Mouse (Mus musculus) kidney, embryonic 16.5 days (tissue): ENCODE measurements at regions not wholly inside any gene's neighbourhood (a gene's known extent, or its start where the extent isn't known, plus 50 kb on each side); places are given as distances from the start of the nearest gene placed in this dataset.
A peak's percentile ranks its signal among the peaks of the same experiment; 100 is the strongest.

Experiments
- ATAC-seq: fragments of 200-750 bp; cut with Nextera tagmentation; 2 replicates; pipeline ENCODE4 v1.8.0; 2017; ENCODE audit warnings: moderate TSS enrichment; ENCODE audit not compliant: low FRiP score, low TSS enrichment
- H3K27ac ChIP-seq: fragments of 300-500 bp; sonication (generic); 2 replicates; pipeline ENCODE4 v1.5.1; 2014; ENCODE audit warnings: low read length
- H3K27me3 ChIP-seq: fragments of 300-500 bp; sonication (generic); 2 replicates; pipeline ENCODE4 v1.6.1; 2014; ENCODE audit warnings: low read length, control low read depth, mixed read lengths; ENCODE audit not compliant: insufficient read depth
- H3K36me3 ChIP-seq: fragments of 300-500 bp; sonication (generic); 2 replicates; pipeline ENCODE4 v1.6.1; 2014; ENCODE audit warnings: low read length, control low read depth, mixed read lengths; ENCODE audit not compliant: insufficient read depth
- H3K4me1 ChIP-seq: fragments of 300-500 bp; sonication (generic); 2 replicates; pipeline ENCODE4 v1.6.1; 2014; ENCODE audit warnings: low read length, control low read depth, mixed read lengths; ENCODE audit not compliant: insufficient read depth
- H3K4me2 ChIP-seq: fragments of 300-500 bp; sonication (generic); replicated peaks from 2 replicates; pipeline ENCODE4 v1.6.1; 2014; ENCODE audit warnings: low read depth, low read length
- H3K4me3 ChIP-seq: fragments of 300-500 bp; sonication (generic); 2 replicates; pipeline ENCODE4 v1.5.1; 2014; ENCODE audit warnings: mild to moderate bottlenecking, low read length
- H3K9ac ChIP-seq: fragments of 300-500 bp; sonication (generic); replicated peaks from 2 replicates; pipeline ENCODE4 v1.6.1; 2014; ENCODE audit warnings: low read length
- H3K9me3 ChIP-seq: fragments of 300-500 bp; sonication (generic); 2 replicates; pipeline ENCODE4 v1.6.1; 2016; ENCODE audit warnings: low read length, control low read depth
- WGBS: fragments of 180-500 bp; shearing (Covaris S2); extraction: QIAGEN DNeasy Blood & Tissue Kit; methylation state at CpG from one replicate; pipeline ENCODE4 v1.1.7; 2014; 5-methylcytosine and 5-hydroxymethylcytosine counted together

DNA sequence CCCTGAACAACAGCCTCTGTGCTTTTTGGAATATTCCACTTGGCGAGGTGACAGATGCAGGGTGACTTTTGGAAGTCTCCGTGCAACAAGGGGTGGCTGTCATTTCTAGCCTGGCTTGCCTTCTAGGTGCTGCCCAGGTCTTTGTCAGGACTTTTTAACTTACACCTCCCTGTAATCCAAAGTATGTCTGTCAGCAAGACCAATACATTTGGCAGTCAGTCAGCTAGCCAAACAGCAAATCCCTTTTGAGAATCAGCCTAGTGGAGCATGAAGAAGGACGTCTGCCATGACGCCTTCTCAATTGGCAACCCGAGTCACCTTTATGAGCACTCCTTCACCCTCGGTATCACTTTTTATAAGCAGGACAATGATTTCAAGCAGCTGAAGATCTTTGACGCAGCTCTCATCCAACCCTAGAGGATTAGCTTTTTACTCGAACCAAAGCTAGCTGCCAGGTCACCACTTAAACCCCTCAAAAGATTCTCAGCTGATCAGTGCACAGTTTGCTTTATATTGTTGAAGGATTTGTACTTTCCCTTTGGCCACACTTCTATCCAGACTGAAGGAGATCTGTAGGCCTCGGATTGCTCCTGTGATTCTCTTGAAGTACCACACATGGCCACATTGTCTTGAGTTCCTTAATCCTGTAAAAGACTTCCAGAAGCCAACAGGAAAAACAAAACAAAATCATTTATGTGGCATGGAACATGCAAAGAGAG, 883.1 kb downstream of the Fam19a2 start:
- no peak overlapping the region for H3K4me2 ChIP-seq
- no peak overlapping the region for H3K9ac ChIP-seq
- no peaks in the 10 kb centered on the region for H3K9me3 ChIP-seq
- no peak for ATAC-seq
- no peaks in the 10 kb centered on the region for H3K4me1 ChIP-seq
- no peaks in the 10 kb centered on the region for H3K36me3 ChIP-seq
- H3K4me3 ChIP-seq = no peak overlapping the region
- no peaks in the 10 kb centered on the region for H3K27me3 ChIP-seq
- no peak overlapping the region for H3K27ac ChIP-seq
- WGBS = 50% methylated on average over 9 of the region's 9 CpGs

- H3K9ac ChIP-seq = no peak overlapping the region
- no peak overlapping the region for H3K27ac ChIP-seq
- no peaks in the 10 kb centered on the region for H3K4me1 ChIP-seq
- no peaks in the 10 kb centered on the region for H3K9me3 ChIP-seq
- no peak overlapping the region for H3K4me2 ChIP-seq
- H3K4me3 ChIP-seq = no peak overlapping the region
- H3K27me3 ChIP-seq = no peaks in the 10 kb centered on the region
- no peak for ATAC-seq
- WGBS = 66% methylated on average over 7 of the region's 7 CpGs
- H3K36me3 ChIP-seq = no peaks in the 10 kb centered on the region
These were observed 899.6 kb downstream of the Fam19a2 start for GRCm38 (mm10) chr10:124163441-124163840.

- no peaks in the 10 kb centered on the region for H3K9me3 ChIP-seq
- no peak overlapping the region for H3K4me3 ChIP-seq
- 77% methylated on average over 2 of the region's 2 CpGs for WGBS
- H3K4me2 ChIP-seq = no peak overlapping the region
- H3K27ac ChIP-seq = no peak overlapping the region
- H3K9ac ChIP-seq = no peak overlapping the region
- no peaks in the 10 kb centered on the region for H3K27me3 ChIP-seq
- H3K4me1 ChIP-seq = no peaks in the 10 kb centered on the region
- no peak for ATAC-seq
- no peaks in the 10 kb centered on the region for H3K36me3 ChIP-seq
These were observed 911.8 kb downstream of the Fam19a2 start for GRCm38 (mm10) chr10:124175598-124175997.

DNA sequence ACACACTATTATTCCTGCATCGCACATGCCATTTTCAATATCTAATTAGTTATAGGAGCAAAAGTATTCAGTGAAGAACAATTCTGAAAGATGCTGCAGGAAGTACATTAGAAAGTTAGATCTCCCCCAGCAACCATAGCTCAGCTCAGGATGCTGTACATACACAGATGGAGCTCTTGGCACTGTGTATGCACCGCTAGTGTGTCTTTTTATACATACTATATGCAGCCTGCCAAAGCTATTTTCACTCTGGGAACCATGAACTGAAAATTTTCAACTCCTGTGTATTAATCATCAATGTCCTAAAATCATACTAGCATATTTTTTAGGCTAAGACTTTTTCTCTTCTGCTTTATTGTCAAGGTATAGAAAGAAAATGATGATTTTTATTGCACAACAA, 944.5 kb downstream of the Fam19a2 start:
- Histone ChIP-seq H3K4me3 (no peak overlapping the region), H3K27ac (no peak overlapping the region), H3K9me3 (no peaks in the 10 kb centered on the region), H3K27me3 (no peaks in the 10 kb centered on the region), H3K36me3 (no peaks in the 10 kb centered on the region), H3K4me1 (no peaks in the 10 kb centered on the region), H3K9ac (no peak overlapping the region), H3K4me2 (no peak overlapping the region)
- ATAC-seq = no peak
- 92% methylated on average over 2 of the region's 2 CpGs for WGBS

DNA sequence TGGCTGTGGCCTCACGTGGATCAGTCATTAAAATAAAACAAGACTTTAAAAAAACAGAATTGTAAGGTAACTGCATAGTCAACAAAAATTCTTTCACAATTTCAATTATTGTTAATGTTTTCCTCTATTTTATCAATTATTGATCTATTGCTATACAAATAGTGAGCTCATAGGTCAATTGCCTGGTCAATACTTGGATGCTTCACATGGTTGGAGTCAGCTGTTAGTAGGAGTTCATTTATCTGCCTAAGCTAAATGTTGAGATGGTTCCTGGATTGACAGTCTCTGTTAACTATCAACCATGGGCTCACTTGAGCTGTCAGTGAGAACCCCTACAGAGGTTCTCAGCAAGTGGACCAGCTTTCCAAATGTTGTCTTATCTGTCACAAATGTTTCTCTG, 955.7 kb downstream of the Fam19a2 start:
- Histone ChIP-seq H3K4me3 (no peak overlapping the region), H3K9me3 (no peaks in the 10 kb centered on the region), H3K36me3 (no peaks in the 10 kb centered on the region), H3K9ac (no peak overlapping the region), H3K27me3 (no peaks in the 10 kb centered on the region), H3K4me2 (no peak overlapping the region), H3K27ac (no peak overlapping the region), H3K4me1 (no peaks in the 10 kb centered on the region)
- WGBS = 69% methylated on average over 1 of the region's 1 CpGs
- ATAC-seq = no peak

DNA sequence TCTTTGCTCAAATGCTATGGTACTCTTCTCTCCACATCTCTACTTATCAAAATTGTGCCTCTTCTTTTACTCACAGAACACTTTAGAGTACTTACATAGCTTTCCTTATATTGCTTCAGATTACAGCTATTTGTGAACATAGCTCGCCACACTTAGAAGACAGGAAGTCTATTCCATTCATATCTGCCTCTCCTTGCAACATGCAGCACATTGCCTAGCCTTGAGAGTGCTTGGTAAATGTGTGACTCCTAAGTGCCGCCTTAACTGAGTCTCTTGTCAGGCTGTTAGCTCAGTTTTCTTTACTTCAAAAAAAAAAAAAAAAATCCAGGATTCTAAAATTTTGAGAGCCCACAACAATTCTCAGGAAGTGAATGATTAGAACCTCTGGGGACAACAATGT, 958.3 kb downstream of the Fam19a2 start:
- Histone ChIP-seq H3K4me3 (no peak overlapping the region), H3K9me3 (no peaks in the 10 kb centered on the region), H3K4me2 (no peak overlapping the region), H3K36me3 (no peaks in the 10 kb centered on the region), H3K27ac (no peak overlapping the region), H3K27me3 (no peaks in the 10 kb centered on the region), H3K4me1 (no peaks in the 10 kb centered on the region), H3K9ac (no peak overlapping the region)
- 66% methylated on average over 2 of the region's 2 CpGs for WGBS
- no peak for ATAC-seq

- 100% methylated on average over 1 of the region's 1 CpGs for WGBS
- Histone ChIP-seq H3K27ac (no peak overlapping the region), H3K27me3 (no peaks in the 10 kb centered on the region), H3K4me2 (no peak overlapping the region), H3K9me3 (no peaks in the 10 kb centered on the region), H3K4me1 (no peaks in the 10 kb centered on the region), H3K9ac (no peak overlapping the region), H3K36me3 (no peaks in the 10 kb centered on the region), H3K4me3 (no peak overlapping the region)
- ATAC-seq = no peak
These were observed 963.3 kb downstream of the Fam19a2 start for GRCm38 (mm10) chr10:124227061-124227460.

DNA sequence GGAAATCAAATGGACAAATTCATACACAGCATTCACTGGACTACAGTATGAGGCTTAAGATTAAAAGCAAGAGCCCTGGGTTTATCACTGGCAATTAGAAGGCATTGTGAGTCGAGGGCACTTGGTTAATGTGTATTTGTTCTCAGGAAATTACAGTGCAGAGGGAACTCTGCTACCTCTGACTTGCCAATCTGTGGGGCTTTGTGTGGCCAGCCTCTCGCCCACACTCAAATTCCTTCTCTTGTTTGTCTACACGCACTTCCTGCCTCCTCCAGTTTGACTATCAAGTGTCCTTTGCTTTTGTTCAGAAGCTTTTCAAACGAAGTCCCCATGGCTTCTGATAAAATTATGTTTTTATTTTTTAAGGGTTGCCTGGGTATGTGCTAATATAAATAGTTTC, 985.6 kb downstream of the Fam19a2 start:
- 11% methylated on average over 4 of the region's 4 CpGs for WGBS
- peak; percentile 80; the same call in 1 of the 2 replicates for ATAC-seq

DNA sequence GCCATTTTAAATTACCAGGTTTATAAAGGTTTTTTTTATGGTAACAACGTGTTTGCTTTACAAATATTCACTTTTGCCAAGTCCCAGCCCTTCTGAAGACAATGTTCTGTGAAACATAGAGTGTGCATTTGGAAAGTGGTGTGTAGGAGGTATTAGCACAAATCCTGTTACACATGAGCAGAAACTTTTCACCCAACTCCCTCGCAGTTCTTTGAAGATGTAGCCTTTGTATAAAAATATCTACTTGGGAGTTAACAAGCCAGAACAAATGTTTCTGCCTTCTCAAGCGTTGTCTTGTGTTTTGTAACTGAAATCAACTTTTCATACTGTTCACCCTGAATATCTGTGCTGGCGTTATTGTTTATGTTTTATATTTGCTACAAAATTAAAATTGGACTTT, 986.2 kb downstream of the Fam19a2 start:
- no peak overlapping the region for H3K9ac ChIP-seq
- no peak overlapping the region for H3K27ac ChIP-seq
- 21% methylated on average over 4 of the region's 4 CpGs for WGBS
- no peaks in the 10 kb centered on the region for H3K9me3 ChIP-seq
- H3K4me3 ChIP-seq = no peak overlapping the region
- peaks cover 4% of the 10 kb centered on the region; the same call in 1 of the 2 replicates for H3K4me1 ChIP-seq
- H3K4me2 ChIP-seq = no peak overlapping the region
- no peaks in the 10 kb centered on the region for H3K36me3 ChIP-seq
- no peaks in the 10 kb centered on the region for H3K27me3 ChIP-seq
- no peak for ATAC-seq

More for the DNA sequence above, 985.6 kb downstream of the Fam19a2 start:
- Histone ChIP-seq H3K4me2 (no peak overlapping the region), H3K9me3 (no peaks in the 10 kb centered on the region), H3K4me3 (no peak overlapping the region), H3K27ac (no peak overlapping the region), H3K9ac (no peak overlapping the region), H3K4me1 (peaks cover 4% of the 10 kb centered on the region; the same call in 1 of the 2 replicates), H3K27me3 (no peaks in the 10 kb centered on the region), H3K36me3 (no peaks in the 10 kb centered on the region)

- peak; percentile 80 for ATAC-seq
These were observed 1024.7 kb downstream of the Fam19a2 start for GRCm38 (mm10) chr10:124288301-124288995.

More at GRCm38 (mm10) chr10:124288301-124288995, 1024.7 kb downstream of the Fam19a2 start:
- H3K4me2 ChIP-seq = peak overlapping the region; percentile 44
- H3K9ac ChIP-seq = no peak overlapping the region
- H3K27ac ChIP-seq = no peak overlapping the region
- H3K4me1 ChIP-seq = no peaks in the 10 kb centered on the region
- no peaks in the 10 kb centered on the region for H3K27me3 ChIP-seq
- H3K36me3 ChIP-seq = no peaks in the 10 kb centered on the region
- 34% methylated on average over 18 of the region's 18 CpGs for WGBS
- peak overlapping the region; percentile 37 for H3K4me3 ChIP-seq
- no peaks in the 10 kb centered on the region for H3K9me3 ChIP-seq
